Mouse (Mus musculus): ENCODE data around the gene Tmem163.

Tmem163 gene

GRCm38 (mm10) chr1:127496737-127497543 is 182.4 kb downstream of the Tmem163 start:
- peak; percentile 53 to 73 for DNase-seq

- peak in 1 of 2 experiments; percentile 47 for DNase-seq
Observed at GRCm38 (mm10) chr1:127487161-127487560, 192.2 kb downstream of the Tmem163 start.

- peak; percentile 46 to 53 for DNase-seq
Observed at GRCm38 (mm10) chr1:127484826-127485225, 194.5 kb downstream of the Tmem163 start.

- peak in 1 of 2 experiments; percentile 47 for DNase-seq
Observed at GRCm38 (mm10) chr1:127484188-127484587, 195.2 kb downstream of the Tmem163 start.

DNA sequence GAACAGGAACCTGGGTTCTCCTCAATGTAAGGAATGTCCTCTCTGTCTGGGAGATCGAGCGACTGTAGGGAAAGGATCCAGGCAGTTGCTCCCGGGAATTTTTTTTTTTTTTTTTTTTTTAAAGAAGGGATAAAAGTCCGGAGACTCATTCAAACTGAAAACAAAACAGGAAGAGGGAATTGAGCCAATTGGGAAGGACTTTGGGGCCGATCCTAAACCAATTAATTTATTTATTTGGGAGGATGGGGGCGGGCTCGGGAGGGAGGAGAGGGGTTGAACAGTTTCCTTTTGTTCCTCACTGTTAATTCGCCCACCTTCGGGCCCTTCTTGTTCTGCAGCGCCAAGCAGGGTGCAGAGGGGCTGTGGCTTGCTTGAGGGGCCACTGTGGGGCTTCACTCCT is 196.4 kb downstream of the Tmem163 start:
- DNase-seq, result no peak

DNA sequence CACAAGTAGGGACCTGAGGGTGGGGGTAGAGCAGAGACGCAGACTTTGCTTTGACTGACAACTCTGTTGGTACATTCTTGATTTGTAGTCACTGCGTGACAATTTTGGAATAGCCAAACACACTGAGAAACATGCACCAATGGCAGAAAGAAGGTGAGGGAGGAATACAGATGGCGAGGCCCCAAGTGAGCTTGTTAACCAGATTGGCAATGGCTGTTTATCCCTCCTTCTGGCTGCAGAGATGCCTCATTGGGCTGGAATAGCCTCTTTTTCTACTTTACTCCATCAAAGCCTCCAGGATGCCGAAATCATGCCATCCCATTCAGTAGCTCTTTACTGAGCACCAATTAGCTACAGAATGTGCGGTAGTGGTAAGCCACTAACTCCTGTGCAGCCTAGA is 203.6 kb downstream of the Tmem163 start:
- DNase-seq, result no peak

DNA sequence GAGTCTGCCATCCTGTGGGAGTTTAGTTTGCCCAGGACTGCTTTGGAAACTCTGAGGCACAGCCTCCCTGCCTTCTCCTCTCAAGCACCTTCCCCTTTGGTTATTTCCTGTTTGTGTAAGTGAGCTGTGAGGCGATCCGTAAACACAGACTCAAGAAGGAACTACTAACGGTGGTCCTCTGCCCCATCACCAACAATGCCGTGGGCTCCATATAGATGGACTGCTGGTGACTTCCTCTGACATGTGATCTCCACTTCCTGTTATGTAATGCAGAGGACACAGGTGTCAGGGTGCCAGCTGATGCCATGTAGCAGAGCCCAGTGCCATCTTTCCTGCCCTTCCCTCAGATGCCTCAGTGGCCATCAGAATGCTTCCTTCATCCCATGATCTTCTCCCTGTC is 209.2 kb downstream of the Tmem163 start:
- no peak for DNase-seq

- DNase-seq, result no peak
Observed at GRCm38 (mm10) chr1:127467238-127467637, 212.1 kb downstream of the Tmem163 start.

GRCm38 (mm10) chr1:127465292-127465691 is 214.1 kb downstream of the Tmem163 start:
- no peak for DNase-seq

DNA sequence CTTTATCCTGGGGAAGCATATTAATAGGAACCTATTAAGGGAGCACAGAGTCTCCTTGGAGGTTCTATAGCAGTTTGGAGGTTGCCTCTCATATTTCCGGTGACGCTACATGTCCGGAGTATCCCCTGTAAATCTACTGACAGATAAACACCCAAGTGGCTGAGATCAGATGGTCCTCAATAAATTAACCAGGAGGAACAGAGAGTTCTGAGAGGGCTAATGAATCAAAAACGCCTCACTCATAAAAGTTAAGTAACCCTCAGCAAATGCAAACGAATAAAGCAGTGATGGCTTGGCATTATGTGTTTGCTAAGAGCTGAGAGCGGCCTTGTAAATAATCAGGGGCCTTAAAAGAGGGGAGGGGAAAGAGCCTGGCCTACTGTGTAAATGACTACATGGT is 215.3 kb downstream of the Tmem163 start:
- DNase-seq, result no peak

- DNase-seq, result peak in 1 of 2 experiments; percentile 9
Observed at GRCm38 (mm10) chr1:127461017-127461416, 218.3 kb downstream of the Tmem163 start.

DNA sequence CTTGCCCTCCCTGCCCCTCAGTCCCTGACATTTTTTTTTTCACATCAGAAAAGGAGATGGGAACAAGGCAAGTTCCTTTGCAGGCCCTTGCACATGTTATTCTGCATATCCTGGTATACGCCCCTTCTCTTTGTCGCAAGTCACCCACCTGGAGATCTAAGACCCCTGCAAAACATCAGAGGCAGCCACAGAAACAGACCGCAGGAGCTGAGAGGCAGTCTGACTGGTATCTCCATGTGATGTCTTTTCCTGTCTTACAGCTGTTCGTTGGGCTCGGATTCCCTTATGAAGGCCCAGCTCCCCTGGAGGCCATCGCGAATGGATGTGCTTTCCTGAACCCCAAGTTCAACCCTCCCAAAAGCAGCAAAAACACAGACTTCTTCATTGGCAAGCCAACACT is 219.8 kb downstream of the Tmem163 start:
- DNase-seq, result no peak

DNA sequence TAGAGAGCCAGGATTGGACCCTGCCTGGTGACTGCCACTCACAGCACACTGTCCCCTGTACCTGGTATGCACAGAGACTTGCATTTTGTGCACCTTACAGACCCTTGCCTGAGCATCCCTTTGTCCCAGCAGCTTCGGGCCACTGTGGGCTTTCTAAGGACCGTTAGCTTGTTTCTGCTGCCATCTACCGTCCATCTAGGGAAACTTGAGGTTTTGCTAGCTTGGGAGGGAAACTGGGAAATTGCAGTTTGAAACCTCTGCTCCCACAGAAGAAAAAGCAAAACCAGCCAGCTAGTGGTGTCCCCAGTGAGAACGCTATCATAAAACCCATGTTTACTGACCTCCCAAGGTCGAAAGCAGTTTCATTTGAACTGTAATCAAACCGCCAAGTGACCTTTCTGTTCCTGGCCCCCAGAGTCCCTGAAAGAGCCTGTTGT is 220.3 kb downstream of the Tmem163 start:
- DNase-seq, result peak in 1 of 2 experiments; percentile 69

- no peak for DNase-seq
Observed at GRCm38 (mm10) chr1:127453397-127453796, 226.0 kb downstream of the Tmem163 start.

DNA sequence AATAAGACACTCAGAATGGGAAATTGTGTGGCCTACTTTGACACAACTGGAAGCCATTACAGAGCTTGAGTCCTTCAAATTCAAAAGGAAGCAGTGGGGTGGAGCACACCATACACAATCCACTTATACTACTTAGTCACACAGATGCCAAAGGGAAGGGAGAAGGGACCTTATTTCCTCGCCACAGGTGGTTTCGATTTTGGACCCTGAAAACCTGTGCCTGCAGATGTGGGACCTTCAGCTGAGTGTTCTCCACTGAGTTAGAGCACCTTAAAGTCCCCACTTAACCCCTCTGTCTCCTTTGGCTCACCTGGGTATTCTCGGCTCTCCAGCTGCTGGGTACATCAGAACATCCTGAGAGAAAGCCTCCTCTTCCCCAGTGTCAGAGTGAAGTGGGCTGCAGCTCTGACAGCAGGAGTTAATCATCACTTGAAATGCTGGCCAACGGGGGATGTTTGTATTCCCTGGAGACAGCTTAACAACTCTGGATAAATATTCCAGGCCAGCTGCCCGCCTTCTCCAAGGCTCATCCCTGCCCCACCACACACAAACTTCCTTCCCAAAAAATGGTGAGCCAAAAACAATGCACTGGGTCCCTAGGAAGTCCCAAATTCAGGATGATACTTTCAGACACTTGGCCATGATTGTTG is 234.4 kb downstream of the Tmem163 start:
- peak in 1 of 2 experiments; percentile 30 for DNase-seq

- no peak for DNase-seq
Observed at GRCm38 (mm10) chr1:127442880-127443877, 236.2 kb downstream of the Tmem163 start.

DNA sequence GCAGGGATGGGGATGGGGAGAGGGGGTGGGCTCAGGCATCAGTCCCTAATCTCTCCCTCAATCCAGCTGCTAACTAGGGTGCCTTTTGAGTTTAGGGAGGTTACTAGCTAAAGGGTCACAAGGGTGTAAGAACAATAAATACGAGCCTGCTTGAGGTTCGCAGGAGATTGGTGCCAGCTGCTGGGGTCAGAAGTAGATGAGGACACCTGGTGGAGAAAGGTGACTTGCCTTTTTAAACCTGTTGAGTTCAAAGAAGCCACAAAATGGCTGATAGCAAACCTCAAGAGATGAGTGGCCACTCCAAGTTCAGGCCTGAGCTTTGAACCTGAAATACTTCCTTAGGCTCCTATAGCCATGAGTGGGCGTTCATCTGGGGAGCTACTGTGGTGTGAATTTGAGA is 237.6 kb downstream of the Tmem163 start:
- DNase-seq, result no peak

DNA sequence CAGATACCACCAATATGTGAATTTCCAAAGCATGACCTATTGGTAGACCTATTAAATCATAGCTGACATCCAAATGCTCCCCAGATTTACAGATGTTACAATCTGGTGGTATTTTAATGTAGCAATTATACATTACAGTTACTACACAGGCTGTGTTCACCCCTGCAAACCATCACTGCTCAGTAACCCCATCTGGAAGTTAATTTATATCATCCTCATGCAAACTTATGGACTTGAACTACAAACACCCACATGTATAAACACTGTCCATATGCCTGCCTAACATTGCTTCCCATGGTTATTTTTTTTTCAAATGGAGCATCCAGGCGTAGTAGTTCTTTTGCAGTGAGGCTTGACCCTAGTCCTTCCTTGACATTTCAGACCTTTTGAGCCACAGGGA is 238.3 kb downstream of the Tmem163 start:
- DNase-seq, result no peak

- DNase-seq, result no peak
Observed at GRCm38 (mm10) chr1:127439452-127439891, 239.9 kb downstream of the Tmem163 start.

DNA sequence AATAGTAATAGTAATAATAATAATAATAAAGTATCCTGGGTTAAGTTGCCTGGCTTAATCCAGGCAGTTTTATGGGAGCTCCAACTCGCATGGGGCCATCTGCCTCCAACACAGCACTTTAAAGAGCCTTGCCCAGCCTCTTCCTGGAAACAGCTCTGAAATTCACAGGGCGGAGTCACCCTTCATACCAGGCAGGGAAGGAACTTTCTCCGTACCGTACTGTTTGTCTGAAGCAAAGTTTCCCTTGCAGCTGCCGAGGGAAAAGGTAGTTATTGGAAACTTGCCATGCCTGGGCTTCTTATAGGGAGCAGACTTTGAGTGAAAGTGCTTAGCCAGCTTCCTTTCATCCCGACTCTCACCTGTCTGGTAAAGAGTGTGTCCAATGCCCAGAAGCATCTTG is 242.3 kb downstream of the Tmem163 start:
- no peak for DNase-seq
